Mouse (Mus musculus) cerebellum, adult 9-11 months (tissue): ENCODE results near the gene Ccsap.
A peak's percentile ranks its signal among the peaks of the same experiment; 100 is the strongest.

ENCODE experiments used
- DNase-seq: peaks from one replicate; pipeline ENCODE4 v3.0.0; 2022

Ccsap gene

GRCm38 (mm10) chr8:123877865-123878264 is 17.9 kb upstream of the Ccsap start:
- DNase-seq, result no peak

- no peak for DNase-seq
Observed at GRCm38 (mm10) chr8:123874324-123874723, 14.3 kb upstream of the Ccsap start.

GRCm38 (mm10) chr8:123873364-123873763 is 13.4 kb upstream of the Ccsap start:
- DNase-seq, result no peak

- DNase-seq, result peak; percentile 22
Observed at GRCm38 (mm10) chr8:123872048-123872447, 12.0 kb upstream of the Ccsap start.

- DNase-seq, result no peak
Observed at GRCm38 (mm10) chr8:123866971-123867370, 7.0 kb upstream of the Ccsap start.

GRCm38 (mm10) chr8:123865786-123866185 is 5.8 kb upstream of the Ccsap start:
- DNase-seq, result no peak

GRCm38 (mm10) chr8:123860386-123860785 is 377 bp upstream of the Ccsap start:
- DNase-seq, result no peak

- DNase-seq, result peak; percentile 96
Observed at GRCm38 (mm10) chr8:123858941-123859647, 915 bp downstream of the Ccsap start.

- DNase-seq, result no peak
Observed at GRCm38 (mm10) chr8:123858574-123858940, 1.5 kb downstream of the Ccsap start.

GRCm38 (mm10) chr8:123857361-123857760 is 2.6 kb downstream of the Ccsap start:
- no peak for DNase-seq

- no peak for DNase-seq
Observed at GRCm38 (mm10) chr8:123854733-123855475, 5.1 kb downstream of the Ccsap start.

- no peak for DNase-seq
Observed at GRCm38 (mm10) chr8:123854252-123854651, 5.8 kb downstream of the Ccsap start.

GRCm38 (mm10) chr8:123851590-123851989 is 8.4 kb downstream of the Ccsap start:
- DNase-seq, result peak; percentile 74

GRCm38 (mm10) chr8:123849352-123849751 is 10.7 kb downstream of the Ccsap start:
- DNase-seq, result no peak

GRCm38 (mm10) chr8:123847546-123847945 is 12.5 kb downstream of the Ccsap start:
- DNase-seq, result peak; percentile 78

GRCm38 (mm10) chr8:123846509-123846908 is 13.5 kb downstream of the Ccsap start:
- no peak for DNase-seq

GRCm38 (mm10) chr8:123845991-123846390 is 14.0 kb downstream of the Ccsap start:
- peak; percentile 48 for DNase-seq

GRCm38 (mm10) chr8:123845114-123845513 is 14.9 kb downstream of the Ccsap start:
- DNase-seq, result no peak

GRCm38 (mm10) chr8:123844341-123844740 is 15.7 kb downstream of the Ccsap start:
- DNase-seq, result no peak

- no peak for DNase-seq
Observed at GRCm38 (mm10) chr8:123842086-123842485, 17.9 kb downstream of the Ccsap start.

- DNase-seq, result no peak
Observed at GRCm38 (mm10) chr8:123840578-123841345, 19.2 kb downstream of the Ccsap start.

GRCm38 (mm10) chr8:123838496-123838895 is 21.5 kb downstream of the Ccsap start:
- DNase-seq, result no peak

- no peak for DNase-seq
Observed at GRCm38 (mm10) chr8:123836354-123836753, 23.7 kb downstream of the Ccsap start.

GRCm38 (mm10) chr8:123835451-123835850 is 24.6 kb downstream of the Ccsap start:
- peak; percentile 77 for DNase-seq
